Mouse (Mus musculus) heart, adult 2 months (tissue): ENCODE data around the gene B3gnt2. TPM values are rescaled to one million over a fixed set of nuclear protein-coding genes. Genes with fewer than 3 reads are reported as not detected.
A peak's percentile ranks its signal among the peaks of the same experiment; 100 is the strongest.

Source experiments
- DNase-seq, 2 experiments: peaks; one replicate each; pipeline ENCODE4 v3.0.0; 2021
- H3K27ac ChIP-seq: fragments of 200-600 bp; 2 replicates; pipeline ENCODE4 v1.8.1; 2022
- H3K27me3 ChIP-seq: fragments of 200-500 bp; 2 replicates; pipeline ENCODE4 v1.6.1; 2012; ENCODE audit warnings: mild to moderate bottlenecking, low read length, inconsistent platforms, mixed read lengths; ENCODE audit not compliant: control insufficient read depth, insufficient read depth
- H3K36me3 ChIP-seq: fragments of 200-500 bp; 2 replicates; pipeline ENCODE4 v1.6.1; 2012; ENCODE audit warnings: low read length, inconsistent platforms; ENCODE audit not compliant: control insufficient read depth, insufficient read depth
- H3K4me1 ChIP-seq: fragments of 200-500 bp; 2 replicates; pipeline ENCODE4 v1.6.1; 2011; ENCODE audit warnings: low read length; ENCODE audit not compliant: control insufficient read depth, insufficient read depth
- H3K4me3 ChIP-seq: fragments of 200-600 bp; 2 replicates; pipeline ENCODE4 v1.8.1; 2022
- H3K79me2 ChIP-seq: fragments of 200-500 bp; replicated peaks from 2 replicates; pipeline ENCODE4 v1.6.1; 2012; ENCODE audit warnings: mild to moderate bottlenecking, inconsistent platforms, low read length, moderate library complexity, mixed read lengths; ENCODE audit not compliant: control insufficient read depth, insufficient read depth
- H3K9ac ChIP-seq: fragments of 200-500 bp; 2 replicates; pipeline ENCODE4 v1.6.1; 2012; ENCODE audit warnings: low read depth, mild to moderate bottlenecking, control low read depth, inconsistent platforms, low read length, mixed read lengths
- CTCF ChIP-seq: fragments of 200-600 bp; IDR thresholded peaks from 2 replicates; pipeline ENCODE4 v1.8.1; 2022; ENCODE audit warnings: antibody characterized with exemption, mild to moderate bottlenecking, moderate library complexity
- EP300 ChIP-seq: fragments of 200-500 bp; IDR thresholded peaks from 2 replicates; pipeline ENCODE4 v1.6.1; 2011; ENCODE audit warnings: low read depth, low read length, control low read depth; ENCODE audit not compliant: insufficient read depth
- POLR2A ChIP-seq: fragments of 200-500 bp; IDR thresholded peaks from 2 replicates; pipeline ENCODE4 v1.6.1; 2011; ENCODE audit warnings: mild to moderate bottlenecking, low read depth, low read length, control low read depth; ENCODE audit not compliant: insufficient read depth
- WGBS: fragments of 180-500 bp; shearing (Covaris S2); methylation state at CpG from one replicate; pipeline ENCODE4 v1.1.7; 2018; 5-methylcytosine and 5-hydroxymethylcytosine counted together
- intact Hi-C: fragments of 180-260 bp; cut with DNase I; formaldehyde crosslinking; loops from one replicate; pipeline ENCODE4 v1.15.1; 2025
- polyA plus RNA-seq: library from polyadenylated mRNA; depleted of rRNA; stranded (reverse); fragments of >200 nt; gene quantifications from 2 replicates; pipeline ENCODE4 v1.2.3, GENCODE M21; 2012
- total RNA-seq, 2 experiments: library from RNA; stranded (reverse); gene quantifications; 2 replicates each; pipeline ENCODE4 v1.2.3; 2021

The B3gnt2 gene
- total and polyA plus RNA-seq, 3 experiments = 3.5 to 6.2 (median 5.7) TPM

- peaks cover 47% of the 10 kb centered on the region for H3K36me3 ChIP-seq
- peaks cover 58% of the 10 kb centered on the region for H3K4me1 ChIP-seq
- DNase-seq = no peak
- intact Hi-C loops = no loop called here
- no peak overlapping the region for H3K9ac ChIP-seq
- no peak overlapping the region for H3K4me3 ChIP-seq
- no peaks in the 10 kb centered on the region for H3K27me3 ChIP-seq
- TF ChIP-seq EP300 (no peak), POLR2A (no peak), CTCF (no peak)
- WGBS = 64% methylated on average over 5 of the region's 5 CpGs
- H3K27ac ChIP-seq = peak overlapping the region; percentile 43
- peaks cover 7% of the 10 kb centered on the region for H3K79me2 ChIP-seq
These were observed 12.0 kb downstream of the B3gnt2 start for GRCm38 (mm10) chr11:22848649-22849195.

DNA sequence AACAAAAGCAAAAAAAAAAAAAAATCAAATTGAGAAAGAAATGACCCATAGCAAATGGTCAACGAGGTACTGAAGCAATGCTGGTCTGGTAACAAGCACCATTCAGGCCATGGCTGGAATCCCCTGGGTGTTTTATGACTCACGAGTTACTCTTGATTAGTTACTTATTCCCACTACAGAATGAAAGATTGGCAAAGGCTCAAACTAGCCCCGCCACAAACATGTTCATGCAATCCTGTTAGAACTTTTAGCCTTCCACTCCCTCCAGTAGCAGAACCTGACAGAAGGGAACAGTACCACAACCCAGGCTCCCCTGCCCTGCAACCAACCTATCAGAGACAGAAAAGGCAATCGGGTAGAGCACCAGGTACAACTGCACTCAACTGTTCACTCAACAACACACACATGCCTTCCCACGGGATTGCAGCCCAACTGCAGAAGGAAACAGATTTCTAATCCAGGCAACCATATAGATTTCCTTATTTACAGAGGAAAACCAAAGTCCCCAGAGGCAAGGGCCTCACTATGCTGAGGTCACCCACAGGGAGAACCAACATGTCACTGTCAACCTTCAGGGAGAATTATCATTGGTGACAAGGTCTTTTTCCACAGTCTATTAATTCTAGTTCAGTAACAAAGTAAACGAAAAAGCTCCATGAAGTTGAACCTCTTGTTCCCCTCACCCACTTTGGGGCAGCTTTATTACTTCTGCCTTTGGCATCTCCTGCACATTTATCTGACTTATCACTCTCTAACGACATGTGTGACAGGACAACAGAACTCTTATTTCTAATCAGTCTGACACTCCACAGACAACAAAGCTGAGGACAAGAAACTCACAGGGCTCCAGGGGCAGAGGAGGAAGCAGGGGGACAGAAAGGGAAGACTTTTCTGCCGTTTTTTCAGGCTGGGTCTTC is 12.8 kb downstream of the B3gnt2 start:
- H3K4me1 ChIP-seq = peaks cover 61% of the 10 kb centered on the region
- no peaks in the 10 kb centered on the region for H3K27me3 ChIP-seq
- H3K9ac ChIP-seq = no peak overlapping the region
- H3K36me3 ChIP-seq = peaks cover 50% of the 10 kb centered on the region
- peak in 1 of 2 experiments; percentile 54 for DNase-seq
- H3K27ac ChIP-seq = peak overlapping the region; percentile 43
- TF ChIP-seq CTCF (no peak), EP300 (no peak), POLR2A (no peak)
- WGBS = 22% methylated on average over 8 of the region's 8 CpGs
- H3K4me3 ChIP-seq = no peak overlapping the region
- H3K79me2 ChIP-seq = peaks cover 7% of the 10 kb centered on the region
- intact Hi-C loops = no loop called here

GRCm38 (mm10) chr11:22846960-22847731 is 13.6 kb downstream of the B3gnt2 start:
- H3K36me3 ChIP-seq = peaks cover 52% of the 10 kb centered on the region
- H3K79me2 ChIP-seq = peaks cover 9% of the 10 kb centered on the region
- H3K27ac ChIP-seq = peak overlapping the region; percentile 33; the same call in 1 of the 2 replicates
- TF ChIP-seq EP300 (no peak), CTCF (no peak), POLR2A (no peak)
- DNase-seq = no peak
- no peaks in the 10 kb centered on the region for H3K27me3 ChIP-seq
- H3K4me3 ChIP-seq = no peak overlapping the region
- H3K4me1 ChIP-seq = peaks cover 60% of the 10 kb centered on the region
- intact Hi-C loops = no loop called here
- WGBS = 61% methylated on average over 8 of the region's 8 CpGs
- no peak overlapping the region for H3K9ac ChIP-seq

DNA sequence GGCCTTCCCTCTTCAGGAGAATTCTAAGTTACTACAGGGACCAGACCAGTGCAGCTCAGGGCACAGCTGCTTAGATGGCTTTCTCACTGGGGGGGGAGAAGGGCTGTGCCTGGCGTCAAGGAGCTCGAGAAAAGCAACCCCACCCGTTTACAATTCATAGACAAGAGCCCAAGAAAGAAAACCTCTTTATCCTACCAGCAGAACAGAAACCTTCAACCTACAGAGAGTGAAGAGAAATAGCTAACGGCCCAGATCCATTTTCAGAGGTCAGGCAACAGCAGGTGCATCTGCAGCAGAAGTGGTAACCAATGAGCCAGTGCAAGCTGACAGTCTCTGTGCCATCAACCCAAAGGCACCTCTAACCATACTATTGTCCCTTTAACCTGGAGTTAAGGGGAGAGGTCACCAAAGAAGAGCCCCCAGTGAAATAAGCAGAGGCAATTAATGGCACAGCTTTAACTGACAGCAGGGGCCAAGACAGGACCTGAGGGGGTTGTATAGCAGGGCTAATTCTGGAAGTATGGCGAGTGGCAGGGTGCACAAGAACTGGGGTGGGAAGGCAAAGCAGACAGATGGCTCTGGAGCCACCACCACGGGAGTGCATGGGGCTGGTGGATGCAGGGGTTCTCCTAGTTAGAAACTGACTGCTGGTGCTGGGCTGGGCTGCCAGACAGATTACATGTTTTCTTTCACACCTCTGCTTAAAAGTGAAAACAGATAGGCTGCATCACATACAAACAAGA is 14.5 kb downstream of the B3gnt2 start:
- H3K36me3 ChIP-seq = peaks cover 52% of the 10 kb centered on the region
- H3K27me3 ChIP-seq = no peaks in the 10 kb centered on the region
- intact Hi-C loops = no loop called here
- peaks cover 11% of the 10 kb centered on the region for H3K79me2 ChIP-seq
- peaks cover 59% of the 10 kb centered on the region for H3K4me1 ChIP-seq
- H3K27ac ChIP-seq = no peak overlapping the region; the same call in 1 of the 2 replicates
- 52% methylated on average over 6 of the region's 6 CpGs for WGBS
- no peak overlapping the region for H3K9ac ChIP-seq
- H3K4me3 ChIP-seq = no peak overlapping the region
- no peak for TF ChIP-seq CTCF
- TF ChIP-seq POLR2A = no peak
- no peak for TF ChIP-seq EP300
- DNase-seq = no peak

DNA sequence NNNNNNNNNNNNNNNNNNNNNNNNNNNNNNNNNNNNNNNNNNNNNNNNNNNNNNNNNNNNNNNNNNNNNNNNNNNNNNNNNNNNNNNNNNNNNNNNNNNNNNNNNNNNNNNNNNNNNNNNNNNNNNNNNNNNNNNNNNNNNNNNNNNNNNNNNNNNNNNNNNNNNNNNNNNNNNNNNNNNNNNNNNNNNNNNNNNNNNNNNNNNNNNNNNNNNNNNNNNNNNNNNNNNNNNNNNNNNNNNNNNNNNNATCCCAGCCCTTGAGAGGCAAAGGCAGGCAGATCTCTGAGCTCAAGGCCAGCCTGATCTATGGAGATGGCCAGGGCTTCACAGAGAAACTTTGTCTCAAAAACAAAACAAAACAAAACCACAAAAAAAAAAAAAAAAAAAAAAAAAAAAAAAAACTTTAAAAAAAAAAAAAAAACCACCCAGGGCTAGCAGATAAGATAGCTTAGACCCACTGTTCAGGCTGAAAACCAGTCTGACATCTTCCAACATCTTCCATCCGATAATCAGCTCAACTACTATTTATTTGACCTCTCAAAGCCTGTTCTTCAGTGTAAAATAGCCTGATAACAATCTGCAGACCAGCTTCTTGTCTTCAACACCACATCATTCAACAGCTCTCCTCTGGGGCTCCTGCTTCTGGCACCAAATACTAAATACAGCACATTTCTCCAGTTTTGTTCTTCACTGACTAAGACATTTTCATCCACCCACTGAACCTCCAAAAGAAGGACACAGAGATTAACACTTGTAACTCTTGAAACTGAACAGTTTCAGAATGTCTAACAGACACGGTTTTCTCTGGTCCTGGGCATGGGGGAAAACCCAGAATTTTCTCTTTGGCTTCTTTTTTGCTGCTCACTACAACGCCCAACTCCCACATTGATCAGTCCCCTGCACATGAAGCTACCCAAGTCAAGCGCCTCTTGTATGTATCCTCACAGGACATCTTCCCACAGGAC is 15.7 kb downstream of the B3gnt2 start:
- no peak for DNase-seq
- peaks cover 10% of the 10 kb centered on the region for H3K79me2 ChIP-seq
- H3K27ac ChIP-seq = peak overlapping the region; percentile 20; the same call in 1 of the 2 replicates
- peaks cover 51% of the 10 kb centered on the region for H3K4me1 ChIP-seq
- peaks cover 47% of the 10 kb centered on the region for H3K36me3 ChIP-seq
- H3K9ac ChIP-seq = no peak overlapping the region
- intact Hi-C loops = no loop called here
- H3K4me3 ChIP-seq = no peak overlapping the region
- TF ChIP-seq EP300 (no peak), CTCF (no peak), POLR2A (no peak)
- 63% methylated on average over 4 of the region's 4 CpGs for WGBS
- H3K27me3 ChIP-seq = no peaks in the 10 kb centered on the region
